Comparison of ENCODE assay signal across 11 mouse cellular contexts in the genomic region with DNA sequence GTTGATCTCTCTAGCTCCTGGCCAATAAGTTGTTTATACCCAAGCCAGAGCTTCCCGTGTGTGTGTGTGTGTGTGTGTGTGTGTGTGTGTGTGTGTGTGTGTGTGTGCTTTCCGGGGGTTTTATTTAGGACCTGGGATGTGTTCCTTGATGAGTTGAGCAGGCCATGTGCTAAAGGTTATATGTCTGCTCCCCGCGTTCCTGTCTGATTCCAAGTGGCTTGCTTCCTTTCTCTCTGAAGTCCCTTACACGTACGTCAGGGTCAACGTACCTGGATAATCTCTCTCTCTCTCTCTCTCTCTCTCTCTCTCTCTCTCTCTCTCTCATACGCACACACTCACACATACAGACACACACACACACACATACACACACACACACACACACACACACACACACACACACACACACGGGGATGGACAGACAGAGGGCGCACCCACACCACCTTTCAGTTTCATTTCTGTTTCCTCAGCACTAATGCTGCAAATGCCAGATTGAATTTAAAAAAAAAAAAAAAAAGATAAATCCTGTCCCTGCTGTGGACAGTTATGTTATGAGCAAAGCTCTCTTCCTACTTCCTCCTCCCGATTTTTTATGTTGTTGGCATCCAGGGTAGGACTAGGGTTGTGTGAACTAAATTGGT.
DNase-seq lines count a peak whose midpoint lies in the region; ATAC-seq and TF ChIP-seq lines count a peak whose summit lies in the region.
"Had no signal": no experiment of that assay in that cellular context is flagged by ENCODE, and none has a peak within 500 bp of the region (broad histone marks: within the 10 kb centered on the region; RNA-seq: fewer than 3 reads in every experiment).

No protein-coding gene starts in this region.

- DNase-seq in adrenal gland, postnatal 14 days, result peak; percentile 44
- no peak for DNase-seq in adrenal gland, adult 8-10 months
- DNase-seq in testis, postnatal 10 days (ENCODE audit: low spot score), result no peak
- peak; percentile 2 for DNase-seq in splenic B cell, adult 2 months (ENCODE audit: low read depth, low spot score)
- DNase-seq in frontal cortex, postnatal 36 days (ENCODE audit: low spot score in 2 of 2), result no peak
- DNase-seq: cerebellum, postnatal 14 days had no signal

- no peaks in the 10 kb centered on the region for H3K9me3 ChIP-seq in intestine, postnatal 0 days (ENCODE audit: control insufficient read depth)
- no peaks in the 10 kb centered on the region for H3K9me3 ChIP-seq in intestine, embryonic 15.5 days

- H3K4me1 ChIP-seq in intestine, postnatal 0 days (replicated peaks; ENCODE audit: control insufficient read depth, insufficient read depth, low read length), result no peaks in the 10 kb centered on the region
- 0 out of 2 replicates have a peak, but pooled peaks cover 2% of the 10 kb centered on the region for H3K4me1 ChIP-seq in intestine, embryonic 15.5 days (replicated peaks)
- H3K4me1 ChIP-seq in testis, adult 2 months (ENCODE audit: control insufficient read depth, insufficient read depth, low read length), result no peaks in the 10 kb centered on the region

- TF ChIP-seq CTCF in intestine, postnatal 0 days (IDR thresholded peaks at IDR 0.05; ENCODE audit: low read depth), result peak; percentile 41; the same call in 1 of the 2 replicates
- TF ChIP-seq CTCF in testis, adult 2 months (IDR thresholded peaks at IDR 0.05; ENCODE audit: control insufficient read depth, insufficient read depth, insufficient replicate concordance, low read depth, low read length), result no peak

- no peaks in the 10 kb centered on the region for H3K27me3 ChIP-seq in intestine, postnatal 0 days (replicated peaks; ENCODE audit: control insufficient read depth, insufficient read depth, low read length)
- no peaks in the 10 kb centered on the region for H3K27me3 ChIP-seq in intestine, embryonic 15.5 days (replicated peaks)
- H3K27me3 ChIP-seq in testis, adult 2 months (ENCODE audit: control insufficient read depth, insufficient read depth, low read length), result no peaks in the 10 kb centered on the region
- H3K27me3 ChIP-seq in splenic B cell, adult 2 months (ENCODE audit: control insufficient read depth, insufficient read depth, low read length, poor library complexity, severe bottlenecking), result no peaks in the 10 kb centered on the region

- ATAC-seq in intestine, postnatal 0 days, result no peak
- no peak for ATAC-seq in intestine, embryonic 15.5 days

- H3K27ac ChIP-seq in intestine, postnatal 0 days (ENCODE audit: low read depth, low read length), result no peak overlapping the region
- H3K27ac ChIP-seq in intestine, embryonic 15.5 days, result no peak overlapping the region
- no peak overlapping the region for H3K27ac ChIP-seq in testis, adult 2 months (ENCODE audit: control insufficient read depth, insufficient read depth, low read depth, low read length)

- WGBS in intestine, postnatal 0 days, result 58% methylated on average over 11 of the region's 11 CpGs
- WGBS in intestine, embryonic 15.5 days, result 63% methylated on average over 11 of the region's 11 CpGs

- no peak overlapping the region for H3K9ac ChIP-seq in intestine, postnatal 0 days (ENCODE audit: low read depth, low read length)
- no peak overlapping the region for H3K9ac ChIP-seq in intestine, embryonic 15.5 days
- H3K9ac ChIP-seq: lung, embryonic 14.5 days had no signal

- no peak overlapping the region for H3K4me2 ChIP-seq in intestine, postnatal 0 days (replicated peaks; ENCODE audit: low read depth)
- no peak overlapping the region for H3K4me2 ChIP-seq in intestine, embryonic 15.5 days (replicated peaks)
- H3K4me2 ChIP-seq: lung, embryonic 14.5 days had no signal

- no peak for TF ChIP-seq POLR2A in testis, adult 2 months (IDR thresholded peaks at IDR 0.05; ENCODE audit: control insufficient read depth, low read depth, low read length)

- H3K4me3 ChIP-seq in intestine, postnatal 0 days (ENCODE audit: low read depth, low read length), result no peak overlapping the region
- no peak overlapping the region for H3K4me3 ChIP-seq in intestine, embryonic 15.5 days (replicated peaks)
- H3K4me3 ChIP-seq in testis, adult 2 months (ENCODE audit: control insufficient read depth, low read depth, low read length), result peak overlapping the region; percentile 89
- H3K4me3 ChIP-seq: erythroblast, embryonic 14.5 days had no signal

- H3K36me3 ChIP-seq in intestine, postnatal 0 days (ENCODE audit: control insufficient read depth, insufficient read depth), result no peaks in the 10 kb centered on the region
- no peaks in the 10 kb centered on the region for H3K36me3 ChIP-seq in intestine, embryonic 15.5 days
- no peaks in the 10 kb centered on the region for H3K36me3 ChIP-seq in testis, adult 2 months (ENCODE audit: control insufficient read depth, insufficient read depth, low read length)
- H3K36me3 ChIP-seq in splenic B cell, adult 2 months (ENCODE audit: control insufficient read depth, insufficient read depth, low read length, poor library complexity, severe bottlenecking), result no peaks in the 10 kb centered on the region

Comparison
In these comparisons a context has a peak if more than half of its experiments do, and no peak if none do; other contexts are left out.
1. DNase-seq: peak in adrenal gland, postnatal 14 days (single experiment) and splenic B cell, adult 2 months (single experiment); none in adrenal gland, adult 8-10 months (single experiment), testis, postnatal 10 days (single experiment) and frontal cortex, postnatal 36 days (0 of 2).